ENCODE assay signal across 27 mouse cellular contexts in the genomic region with DNA sequence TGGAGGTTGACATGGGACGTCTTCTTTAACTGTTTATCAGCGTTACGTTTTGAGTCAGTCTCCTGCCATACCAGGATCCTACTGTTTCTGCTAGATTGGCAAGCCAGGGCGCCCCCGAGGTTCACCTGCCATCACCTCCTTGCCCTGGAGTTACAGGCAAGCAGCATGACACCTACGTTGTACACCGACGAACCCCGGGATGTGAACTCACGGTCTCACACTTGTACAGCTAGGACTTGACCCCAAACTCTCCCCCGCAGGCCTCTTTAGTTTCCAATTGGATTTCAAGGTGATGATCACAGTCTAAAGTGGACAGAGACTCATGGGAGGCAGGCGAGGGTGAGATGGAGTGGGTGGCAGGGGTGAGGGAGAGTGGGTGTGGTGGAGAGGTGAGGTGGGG.
A peak's percentile ranks its signal among the peaks of the same experiment; 100 is the strongest.
DNase-seq lines count a peak whose midpoint lies in the region; ATAC-seq and TF ChIP-seq lines count a peak whose summit lies in the region.
"Had no signal": no experiment of that assay in that cellular context is flagged by ENCODE, and none has a peak within 500 bp of the region (broad histone marks: within the 10 kb centered on the region; RNA-seq: fewer than 3 reads in every experiment).

No protein-coding gene starts in this region.

- H3K4me2 ChIP-seq in forebrain, embryonic 11.5 days (ENCODE audit: low read depth, low read length, severe bottlenecking) = no peak overlapping the region
- no peak overlapping the region for H3K4me2 ChIP-seq in midbrain, embryonic 11.5 days
- no peak overlapping the region for H3K4me2 ChIP-seq in midbrain, postnatal 0 days (ENCODE audit: low read depth, low read length, poor library complexity, severe bottlenecking)
- H3K4me2 ChIP-seq: neural tube, embryonic 12.5 days had no signal

- ATAC-seq in forebrain, embryonic 11.5 days (replicated peaks; ENCODE audit: low FRiP score) = no peak
- no peak for ATAC-seq in midbrain, embryonic 11.5 days (ENCODE audit: low FRiP score)
- ATAC-seq in midbrain, postnatal 0 days (ENCODE audit: low FRiP score) = no peak
- ATAC-seq: intestine, embryonic 16.5 days; midbrain, embryonic 16.5 days had no signal

- no peak for DNase-seq in cerebellum, adult 2 months
- DNase-seq in cerebellum, postnatal 4 days (ENCODE audit: low spot score in 2 of 2) = no peak
- peak; percentile 38 for DNase-seq in forebrain, embryonic 11.5 days (ENCODE audit: low spot score)
- DNase-seq in forebrain, embryonic 10.5 days (ENCODE audit: extremely low spot score, low spot score) = no peak
- DNase-seq in midbrain, embryonic 11.5 days (ENCODE audit: low spot score, missing footprints) = peak; percentile 71
- DNase-seq in midbrain, postnatal 0 days (ENCODE audit: low spot score) = no peak
- DNase-seq in MN1 (ENCODE audit: low spot score) = no peak
- no peak for DNase-seq in urinary bladder, postnatal 25 days (ENCODE audit: low spot score)
- DNase-seq: adrenal gland, postnatal 10 days; gastrocnemius, postnatal 10 days; heart, postnatal 14 days; kidney, adult 8-10 months; kidney, postnatal 4 days; liver; lung, adult 2 months; right cerebral cortex, postnatal 4 days; thymus, adult 18-20 months; thymus, postnatal 25 days had no signal

- H3K9ac ChIP-seq in forebrain, embryonic 11.5 days (ENCODE audit: low read length) = no peak overlapping the region
- no peak overlapping the region for H3K9ac ChIP-seq in midbrain, embryonic 11.5 days (ENCODE audit: low read length)
- no peak overlapping the region for H3K9ac ChIP-seq in midbrain, postnatal 0 days (replicated peaks; ENCODE audit: low read length, poor library complexity, severe bottlenecking)
- H3K9ac ChIP-seq: liver, embryonic 14.5 days; neural tube, embryonic 12.5 days had no signal

- no peak for TF ChIP-seq CTCF in cerebellum, adult 2 months (IDR thresholded peaks at IDR 0.05; ENCODE audit: borderline replicate concordance, insufficient read depth, low read depth, low read length)
- TF ChIP-seq CTCF in midbrain, postnatal 0 days (IDR thresholded peaks at IDR 0.05) = no peak

- no peak for TF ChIP-seq POLR2A in cerebellum, adult 2 months (IDR thresholded peaks at IDR 0.05; ENCODE audit: borderline replicate concordance, insufficient read depth, low read length)

- peaks cover 29% of the 10 kb centered on the region for H3K4me1 ChIP-seq in cerebellum, adult 2 months (ENCODE audit: control insufficient read depth, insufficient read depth, low read length)
- no peaks in the 10 kb centered on the region for H3K4me1 ChIP-seq in forebrain, embryonic 11.5 days (replicated peaks; ENCODE audit: control insufficient read depth, insufficient read depth, low read length)
- H3K4me1 ChIP-seq in forebrain, embryonic 10.5 days = no peaks in the 10 kb centered on the region
- H3K4me1 ChIP-seq in midbrain, embryonic 11.5 days (ENCODE audit: control insufficient read depth, insufficient read depth, low read length) = no peaks in the 10 kb centered on the region
- no peaks in the 10 kb centered on the region for H3K4me1 ChIP-seq in midbrain, postnatal 0 days (ENCODE audit: insufficient read depth, low read length)
- H3K4me1 ChIP-seq: neural tube, embryonic 12.5 days had no signal

- peak overlapping the region; percentile 46 for H3K27ac ChIP-seq in cerebellum, adult 2 months (ENCODE audit: insufficient read depth, low read length)
- H3K27ac ChIP-seq in forebrain, embryonic 11.5 days (ENCODE audit: low read depth, low read length) = no peak overlapping the region
- no peak overlapping the region for H3K27ac ChIP-seq in forebrain, embryonic 10.5 days
- H3K27ac ChIP-seq in midbrain, embryonic 11.5 days (ENCODE audit: low read depth, low read length) = no peak overlapping the region
- H3K27ac ChIP-seq in midbrain, postnatal 0 days (ENCODE audit: low read depth, low read length) = no peak overlapping the region
- H3K27ac ChIP-seq: kidney, postnatal 0 days; liver, embryonic 14.5 days; midbrain, embryonic 10.5 days; neural tube, embryonic 12.5 days; stomach, postnatal 0 days had no signal

- no peak overlapping the region for H3K4me3 ChIP-seq in cerebellum, adult 2 months (replicated peaks; ENCODE audit: insufficient read depth, low read depth, low read length)
- no peak overlapping the region for H3K4me3 ChIP-seq in forebrain, embryonic 11.5 days (ENCODE audit: low read depth, low read length)
- no peak overlapping the region for H3K4me3 ChIP-seq in forebrain, embryonic 10.5 days
- no peak overlapping the region for H3K4me3 ChIP-seq in midbrain, embryonic 11.5 days (ENCODE audit: low read depth, low read length)
- no peak overlapping the region for H3K4me3 ChIP-seq in midbrain, postnatal 0 days (ENCODE audit: low read depth, low read length)
- H3K4me3 ChIP-seq: midbrain, embryonic 10.5 days; myocyte; neural tube, embryonic 12.5 days had no signal

- no peaks in the 10 kb centered on the region for H3K36me3 ChIP-seq in forebrain, embryonic 11.5 days (ENCODE audit: control insufficient read depth, insufficient read depth, low read length)
- no peaks in the 10 kb centered on the region for H3K36me3 ChIP-seq in forebrain, embryonic 10.5 days (replicated peaks)
- no peaks in the 10 kb centered on the region for H3K36me3 ChIP-seq in midbrain, embryonic 11.5 days (ENCODE audit: control insufficient read depth, insufficient read depth, low read length)
- no peaks in the 10 kb centered on the region for H3K36me3 ChIP-seq in midbrain, postnatal 0 days (ENCODE audit: insufficient read depth, low read length)
- H3K36me3 ChIP-seq: midbrain, embryonic 10.5 days; neural tube, embryonic 12.5 days had no signal

- no peaks in the 10 kb centered on the region for H3K27me3 ChIP-seq in cerebellum, adult 2 months (ENCODE audit: control insufficient read depth, insufficient read depth, low read length)
- no peaks in the 10 kb centered on the region for H3K27me3 ChIP-seq in forebrain, embryonic 11.5 days (ENCODE audit: control insufficient read depth, insufficient read depth, low read length)
- no peaks in the 10 kb centered on the region for H3K27me3 ChIP-seq in forebrain, embryonic 10.5 days (ENCODE audit: poor library complexity, severe bottlenecking)
- no peaks in the 10 kb centered on the region for H3K27me3 ChIP-seq in midbrain, embryonic 11.5 days (ENCODE audit: control insufficient read depth, insufficient read depth, low read length)
- no peaks in the 10 kb centered on the region for H3K27me3 ChIP-seq in midbrain, postnatal 0 days (ENCODE audit: insufficient read depth, low read length)
- H3K27me3 ChIP-seq: CH12.LX; neural tube, embryonic 12.5 days had no signal

- no peaks in the 10 kb centered on the region for H3K9me3 ChIP-seq in forebrain, embryonic 11.5 days (ENCODE audit: control insufficient read depth, low read length)
- no peaks in the 10 kb centered on the region for H3K9me3 ChIP-seq in forebrain, embryonic 10.5 days
- H3K9me3 ChIP-seq in midbrain, embryonic 11.5 days (ENCODE audit: control insufficient read depth, low read length) = no peaks in the 10 kb centered on the region
- H3K9me3 ChIP-seq in midbrain, postnatal 0 days (ENCODE audit: low read length) = no peaks in the 10 kb centered on the region
- H3K9me3 ChIP-seq: midbrain, embryonic 10.5 days; neural tube, embryonic 12.5 days had no signal

- WGBS in cerebellum, adult 2 months = 55% methylated on average over 12 of the region's 12 CpGs
- 93% methylated on average over 12 of the region's 12 CpGs for WGBS in forebrain, embryonic 11.5 days
- 88% methylated on average over 12 of the region's 12 CpGs for WGBS in forebrain, embryonic 10.5 days
- 86% methylated on average over 12 of the region's 12 CpGs for WGBS in midbrain, embryonic 11.5 days
- WGBS in midbrain, postnatal 0 days = 83% methylated on average over 12 of the region's 12 CpGs

Comparison
In these comparisons a context has a peak if more than half of its experiments do, and no peak if none do; other contexts are left out.
1. DNase-seq: peak in forebrain, embryonic 11.5 days (single experiment) and midbrain, embryonic 11.5 days (single experiment); none in cerebellum, adult 2 months (0 of 2), cerebellum, postnatal 4 days (0 of 2), forebrain, embryonic 10.5 days (single experiment), midbrain, postnatal 0 days (single experiment), MN1 (single experiment) and urinary bladder, postnatal 25 days (single experiment).